Mouse (Mus musculus) naive thymus-derived CD4-positive, alpha-beta T cell, adult 2 months (primary cell): ENCODE data around the gene Rmnd5a.
"Not testable (repeated sequence)": the region's sequence is repeated elsewhere in the genome, so short reads cannot be mapped to it uniquely, and the experiment has no call there.

Experiments
- DNase-seq: peaks from one replicate; pipeline ENCODE4 v3.0.0-alpha.2; 2011; ENCODE audit warnings: low read depth

Rmnd5a gene

DNA sequence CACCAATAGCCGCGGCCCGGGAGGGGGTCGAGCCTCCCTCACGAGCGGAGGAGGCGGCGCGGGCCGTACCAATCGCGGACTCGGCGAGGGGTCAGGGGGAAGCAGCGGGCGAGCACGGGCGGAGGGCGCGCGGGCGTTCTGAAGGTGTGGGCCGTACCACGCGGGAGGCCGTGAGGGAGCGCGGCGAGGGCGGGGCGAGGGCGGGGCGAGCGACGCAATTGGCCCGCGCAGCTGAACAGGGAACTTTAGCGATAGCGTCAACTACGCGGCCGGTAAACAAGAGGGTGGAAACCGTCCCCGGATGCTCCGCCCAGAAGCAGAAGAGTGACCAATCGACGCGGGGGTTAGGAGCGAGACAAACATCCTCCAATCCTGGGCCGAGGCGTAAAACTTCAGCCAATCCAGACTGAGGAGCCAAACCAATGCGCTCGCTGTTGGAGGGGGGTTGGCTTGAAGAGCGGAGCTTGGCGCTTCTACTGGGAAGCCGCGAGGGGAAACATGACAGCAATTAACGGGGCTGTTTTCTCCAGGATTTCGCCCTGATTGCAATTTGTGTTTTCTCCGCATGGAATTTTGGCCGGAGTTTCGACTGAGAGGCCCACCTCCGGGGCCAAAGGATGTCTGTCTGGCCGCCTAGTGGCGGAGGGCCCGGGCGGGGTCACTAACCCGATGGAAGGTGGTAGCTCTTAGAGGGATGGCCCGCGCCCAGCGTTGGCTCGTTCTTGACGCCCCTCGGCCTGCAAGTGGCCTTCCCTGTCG is at the start of gene Rmnd5a:
Gene Rmnd5a (minus strand): TSS at position 146 of the 759 bp plus-strand sequence.
- peak; percentile 99 for DNase-seq

GRCm38 (mm10) chr6:71487966-71488365 is 47.5 kb upstream of the Rmnd5a start:
- no peak for DNase-seq

- no peak for DNase-seq
Measured at GRCm38 (mm10) chr6:71486867-71487266, 46.4 kb upstream of the Rmnd5a start.

DNA sequence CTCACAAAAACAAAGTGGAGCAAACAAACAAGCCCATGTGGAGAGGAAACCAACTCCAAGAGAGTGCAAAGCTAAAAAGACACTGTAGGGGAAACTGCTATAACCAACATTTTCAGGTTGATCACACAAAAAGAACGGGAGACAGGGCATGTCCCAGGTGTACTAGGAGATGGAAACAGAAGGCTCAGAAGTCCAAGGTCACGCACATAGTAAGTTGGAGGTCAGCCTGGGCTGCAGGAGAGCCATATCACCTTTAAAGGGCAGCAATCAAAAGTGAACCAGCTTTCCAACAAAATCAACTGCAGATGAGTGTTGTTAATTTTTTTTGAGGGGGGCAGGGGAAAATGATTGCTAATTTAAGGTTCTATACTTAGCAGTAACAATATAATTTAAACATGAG is 45.8 kb upstream of the Rmnd5a start:
- no peak for DNase-seq

DNA sequence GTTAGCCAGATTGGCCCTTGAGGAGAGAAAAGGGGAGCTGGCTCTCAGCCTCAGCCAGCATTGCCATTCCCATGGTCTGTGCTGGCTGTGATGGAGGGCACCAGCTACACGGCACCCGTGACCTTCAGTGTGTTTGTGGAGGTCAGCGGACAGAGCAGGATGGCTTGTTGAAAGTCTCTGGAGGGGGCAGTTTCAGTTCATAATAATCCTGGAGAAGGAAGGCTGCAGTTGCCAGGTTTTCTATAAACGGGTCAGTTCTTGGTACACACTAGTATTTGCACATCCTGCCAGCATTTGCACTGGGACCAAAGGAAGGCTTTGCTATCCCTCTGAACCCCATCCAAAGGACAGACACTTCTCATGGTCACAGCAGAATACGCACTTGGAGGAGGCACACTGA is 44.8 kb upstream of the Rmnd5a start:
- DNase-seq: no peak

GRCm38 (mm10) chr6:71481136-71481535 is 40.7 kb upstream of the Rmnd5a start:
- DNase-seq: no peak

DNA sequence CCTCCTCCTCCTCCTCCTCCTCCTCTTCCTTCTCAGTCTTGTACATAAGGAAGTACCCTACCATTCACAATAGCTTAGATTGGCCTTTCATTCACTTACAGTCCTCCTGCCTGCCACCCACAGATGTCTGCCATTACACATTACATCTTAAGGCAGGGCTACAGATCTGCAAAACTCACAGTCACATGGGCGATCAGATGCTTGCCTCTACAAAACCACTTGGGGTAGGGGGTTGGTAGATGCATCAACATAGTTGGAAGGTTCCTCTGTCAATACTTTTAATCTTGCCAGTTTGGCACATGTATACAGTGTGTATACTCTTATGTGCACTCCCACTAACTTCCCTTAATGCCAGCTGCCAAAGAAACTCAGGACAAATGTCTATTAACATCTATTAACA is 39.7 kb upstream of the Rmnd5a start:
- no peak for DNase-seq

DNA sequence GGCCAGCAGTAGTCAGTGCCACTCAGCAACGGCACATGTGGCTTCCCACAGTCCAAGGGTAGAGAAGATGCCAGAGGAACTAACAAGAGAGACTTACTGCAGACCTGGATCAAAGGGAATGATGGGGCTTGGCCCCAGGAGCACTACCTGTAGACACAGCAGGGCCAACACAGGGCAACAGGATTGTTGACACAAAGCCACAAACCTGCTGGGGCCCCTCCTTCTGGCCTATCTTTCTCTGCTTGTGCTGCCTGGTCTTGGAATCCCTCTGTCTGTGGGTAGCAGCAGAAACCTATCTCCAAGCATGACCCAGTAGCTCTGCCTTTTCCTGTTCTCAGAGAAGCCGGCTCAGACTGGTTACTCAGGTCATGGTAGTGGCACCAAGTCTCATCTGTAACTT is 39.2 kb upstream of the Rmnd5a start:
- DNase-seq: not testable (repeated sequence)

- not testable (repeated sequence) for DNase-seq
Measured at GRCm38 (mm10) chr6:71478816-71479568, 38.6 kb upstream of the Rmnd5a start.

DNA sequence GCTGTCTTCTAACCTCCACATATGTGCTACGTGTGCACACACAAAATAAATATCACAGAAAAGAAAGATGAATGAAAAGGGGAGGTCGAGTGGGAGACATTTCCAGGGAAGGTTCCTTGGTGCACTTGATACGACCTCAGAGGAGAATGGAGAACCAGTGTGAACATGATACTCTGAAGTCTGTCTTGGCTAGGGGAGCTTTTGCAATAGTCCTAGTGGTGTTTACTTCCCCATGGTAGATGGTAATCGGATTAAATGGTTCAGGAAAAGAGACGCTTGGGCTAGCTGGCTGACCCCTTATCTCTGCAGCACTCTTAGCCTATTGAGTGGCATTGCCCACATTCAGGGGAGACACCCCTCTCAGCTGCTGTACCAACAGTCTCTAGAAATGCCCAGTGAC is 36.3 kb upstream of the Rmnd5a start:
- no peak for DNase-seq

- DNase-seq: no peak
Measured at GRCm38 (mm10) chr6:71475604-71476003, 35.2 kb upstream of the Rmnd5a start.

GRCm38 (mm10) chr6:71472786-71473185 is 32.3 kb upstream of the Rmnd5a start:
- no peak for DNase-seq

- DNase-seq: no peak
Measured at GRCm38 (mm10) chr6:71471830-71472520, 31.5 kb upstream of the Rmnd5a start.

GRCm38 (mm10) chr6:71469291-71469690 is 28.9 kb upstream of the Rmnd5a start:
- no peak for DNase-seq

DNA sequence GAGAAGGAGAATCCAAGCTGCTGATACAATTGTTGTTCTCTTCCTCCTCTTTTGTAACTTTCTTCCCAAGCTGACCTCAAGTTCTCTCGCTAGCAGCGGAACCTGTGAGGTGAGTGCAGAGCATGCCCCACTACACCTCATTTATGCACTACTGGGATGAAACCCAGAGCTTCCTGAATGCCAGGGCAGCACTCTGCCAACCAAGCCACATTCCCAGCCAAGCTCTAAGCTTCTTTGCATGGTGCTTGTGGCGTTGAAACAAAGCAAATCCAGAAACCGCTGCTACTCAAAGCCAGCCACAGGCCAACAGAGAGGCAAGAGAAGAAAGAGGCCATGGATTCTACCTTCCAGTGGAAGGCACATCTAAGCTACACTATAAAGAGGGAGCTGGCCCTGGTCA is 27.3 kb upstream of the Rmnd5a start:
- DNase-seq: no peak

DNA sequence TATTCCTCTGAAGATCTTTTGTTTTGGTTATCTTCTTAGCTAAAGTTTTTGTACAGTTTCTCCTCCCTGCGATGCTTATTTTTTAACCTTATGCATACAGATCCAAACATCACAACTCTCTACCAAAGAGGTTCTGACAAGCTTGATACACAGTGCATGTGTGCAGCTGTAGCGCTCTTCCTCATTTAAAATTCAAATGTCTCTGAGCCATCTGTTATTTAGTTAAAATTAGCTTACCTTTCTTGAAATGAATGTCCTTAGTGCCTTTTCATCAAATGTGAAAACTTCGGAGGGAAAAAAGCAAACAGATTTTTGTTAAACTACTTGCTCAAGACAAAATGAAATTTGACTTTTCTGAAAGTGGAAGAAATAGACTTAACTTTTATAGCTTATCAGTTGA is 24.7 kb upstream of the Rmnd5a start:
- DNase-seq: no peak

- DNase-seq: no peak
Measured at GRCm38 (mm10) chr6:71457956-71458608, 17.6 kb upstream of the Rmnd5a start.

DNA sequence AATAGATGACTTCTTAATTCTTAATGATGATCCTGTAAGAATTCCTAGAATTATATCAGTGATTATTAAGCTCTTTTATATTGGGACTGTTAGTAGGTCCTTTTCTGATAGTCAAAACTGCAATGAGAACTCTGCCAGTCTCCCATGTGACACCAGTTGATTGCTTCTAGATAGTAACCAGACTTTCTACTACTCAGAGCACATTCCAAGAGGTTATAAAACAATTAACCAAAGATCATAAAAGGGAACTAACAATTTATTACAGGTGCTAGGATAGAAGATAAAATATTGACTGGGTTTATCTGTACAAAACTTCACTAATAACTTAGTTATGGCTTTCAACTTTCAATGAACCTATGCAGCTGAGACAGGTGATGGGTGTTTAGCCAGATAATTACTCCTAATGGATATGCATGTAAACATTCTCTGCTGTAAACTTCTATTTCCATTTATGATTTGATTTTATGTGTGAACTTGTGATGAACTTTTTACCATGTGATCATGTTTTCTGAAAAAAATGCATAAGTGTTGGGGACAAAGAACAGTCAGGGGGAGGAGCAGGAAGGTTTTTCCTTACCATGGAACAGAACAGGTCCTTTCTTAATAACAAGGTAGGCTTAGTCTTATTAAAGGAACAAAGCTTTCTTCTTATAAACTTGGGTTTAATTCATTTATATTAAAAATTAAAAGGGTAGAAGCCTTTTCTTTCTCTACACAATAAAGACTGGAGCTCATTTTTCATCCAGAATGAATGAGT is 13.7 kb upstream of the Rmnd5a start:
- DNase-seq: not testable (repeated sequence)

GRCm38 (mm10) chr6:71452792-71453191 is 12.4 kb upstream of the Rmnd5a start:
- DNase-seq: no peak

GRCm38 (mm10) chr6:71445560-71445959 is 5.1 kb upstream of the Rmnd5a start:
- no peak for DNase-seq

DNA sequence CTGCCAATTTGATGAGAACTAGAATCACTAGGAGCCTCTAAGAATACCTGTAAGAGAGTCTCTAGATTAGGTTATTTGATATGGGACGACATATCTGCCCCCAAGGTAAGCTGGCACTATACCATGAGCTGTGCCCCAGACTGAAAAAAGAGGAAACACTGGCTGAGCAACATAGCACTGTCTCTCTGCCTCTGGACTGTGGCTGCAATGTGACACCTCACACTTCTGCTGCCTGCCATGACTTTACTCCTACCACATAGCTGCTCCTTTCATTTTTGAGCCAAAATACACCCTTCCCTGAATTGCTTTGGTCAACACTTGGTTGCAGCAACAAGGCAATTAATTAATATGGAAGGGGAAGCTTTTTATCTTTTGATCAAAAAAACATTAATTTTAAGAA is 4.3 kb upstream of the Rmnd5a start:
- no peak for DNase-seq

- no peak for DNase-seq
Measured at GRCm38 (mm10) chr6:71442130-71442529, 1.7 kb upstream of the Rmnd5a start.
